Comparison of ENCODE assay signal across 7 mouse cellular contexts in the genomic region with DNA sequence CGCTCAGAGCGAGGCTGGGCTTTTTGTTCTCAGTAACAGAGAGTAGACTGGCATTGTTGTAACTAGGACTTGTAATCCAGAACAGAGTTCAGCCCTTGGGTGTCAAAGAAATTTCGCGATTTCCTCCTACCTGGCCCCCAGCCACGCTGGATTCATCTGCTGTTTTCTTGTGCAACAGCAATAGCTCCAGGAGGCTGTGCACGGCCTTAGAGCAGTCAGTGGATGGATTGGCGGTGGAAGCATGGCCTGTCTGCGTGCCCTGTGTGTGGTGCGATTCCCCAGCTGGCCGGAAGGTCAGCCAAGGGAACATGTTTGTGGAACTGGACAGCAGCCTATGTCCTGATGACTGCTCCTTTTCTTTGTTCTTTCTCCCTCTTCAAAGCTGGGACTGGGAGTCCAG. TPM values are rescaled to one million over a fixed set of nuclear protein-coding genes. Genes with fewer than 3 reads are reported as not detected.
DNase-seq lines count a peak whose midpoint lies in the region; ATAC-seq lines count a peak whose summit lies in the region.

No protein-coding gene starts in this region.

- DNase-seq in adipocyte (ENCODE audit: low spot score), result peak; percentile 8
- peak; percentile 64 for DNase-seq in adrenal gland, adult 8-10 months
- peak; percentile 91 for DNase-seq in gastrocnemius, postnatal 25 days
- DNase-seq in lung, postnatal 10 days, result peak; percentile 92
- DNase-seq in c-Kit-positive CD71-positive TER-119-positive erythroid progenitor cells, embryonic 14.5 days (ENCODE audit: low spot score), result no peak
- no peak for DNase-seq in retina, postnatal 1 day

- no peak for ATAC-seq in monocyte, adult 5-6 weeks (replicated peaks; ENCODE audit: insufficient number of reproducible peaks, low FRiP score, low TSS enrichment, poor library complexity, severe bottlenecking)

RNA-seq across cellular contexts. Expression of a gene that starts 46.4 kb away (rescaled TPM):
- total RNA-seq in adrenal gland, adult 8-10 months (2022), result 100 to 1,000 TPM in 1 of 4 experiments, 10 to 100 TPM in 3; 66.2 to 126 (median 84.4) TPM
- 10 to 100 TPM; 16.4 to 18.1 TPM for total RNA-seq in gastrocnemius, postnatal 25 days (2021)
- 29.2 to 43.2 TPM (median 37.3 TPM) in 3 replicates for total RNA-seq in monocyte, adult 5-6 weeks (2017)

Comparison
In these comparisons a context has a peak if more than half of its experiments do, and no peak if none do; other contexts are left out.
1. DNase-seq: peak in adipocyte (single experiment), adrenal gland, adult 8-10 months (single experiment), gastrocnemius, postnatal 25 days (single experiment) and lung, postnatal 10 days (single experiment); none in c-Kit-positive CD71-positive TER-119-positive erythroid progenitor cells, embryonic 14.5 days (single experiment) and retina, postnatal 1 day (single experiment).